Mouse (Mus musculus) CH12.LX (cell line): Measurements from ENCODE around the gene Creb3l2. TPM values are rescaled to one million over a fixed set of nuclear protein-coding genes. Genes with fewer than 3 reads are reported as not detected.

Experiments used
- DNase-seq: peaks from one replicate; pipeline ENCODE4 v3.0.0-alpha.2; 2013; ENCODE audit errors: extremely low read depth
- H3K27ac ChIP-seq: 2 replicates; pipeline ENCODE4 v1.5.1; 2012; ENCODE audit warnings: low read depth, mild to moderate bottlenecking, control low read depth, moderate library complexity; ENCODE audit not compliant: insufficient read depth
- H3K27me3 ChIP-seq: replicated peaks from 2 replicates; pipeline ENCODE3; 2012; ENCODE audit warnings: inconsistent platforms
- H3K36me3 ChIP-seq, 2 experiments: replicated peaks in 1 of 2; 2 replicates each; pipeline versions ENCODE3 to v1.6.1; 2012; ENCODE audit warnings: inconsistent platforms in 1 of 2, low read length in 1 of 2, mild to moderate bottlenecking in 1 of 2, mixed read lengths in 1 of 2, moderate library complexity in 1 of 2; ENCODE audit not compliant: control insufficient read depth in 1 of 2, insufficient read depth in 1 of 2
- H3K4me1 ChIP-seq, 2 experiments: 2 replicates each; pipeline ENCODE4 v1.6.1; 2012; ENCODE audit warnings: inconsistent platforms in 1 of 2, moderate library complexity in 1 of 2; ENCODE audit not compliant: insufficient read depth in 2 of 2, control insufficient read depth in 1 of 2
- H3K4me2 ChIP-seq: 2 replicates; pipeline ENCODE4 v1.6.1; 2012; ENCODE audit warnings: low read depth, mild to moderate bottlenecking, control low read depth; ENCODE audit not compliant: poor library complexity, insufficient read depth, severe bottlenecking
- H3K4me3 ChIP-seq, 3 experiments: fragments of 150-350 bp in 1 of 3; sonication (generic) in 1 of 3; replicated peaks in 1 of 3; 2 replicates each; pipeline versions ENCODE3 to v1.5.1; 2011 to 2012; ENCODE audit warnings: low read depth in 2 of 3, low read length in 2 of 3, mild to moderate bottlenecking in 2 of 3, moderate library complexity in 2 of 3, control low read depth in 1 of 3, improper control_type of control experiment in 1 of 3, inconsistent platforms in 1 of 3, mixed read lengths in 1 of 3; ENCODE audit not compliant: poor library complexity in 1 of 3
- H3K79me2 ChIP-seq: replicated peaks from 2 replicates; pipeline ENCODE4 v1.6.1; 2012; ENCODE audit warnings: mild to moderate bottlenecking, moderate library complexity; ENCODE audit not compliant: control insufficient read depth, poor library complexity, insufficient read depth, severe bottlenecking; ENCODE audit errors: extremely low read depth
- H3K9ac ChIP-seq: 2 replicates; pipeline ENCODE4 v1.6.1; 2012; ENCODE audit warnings: low read depth, mild to moderate bottlenecking, control low read depth, moderate library complexity; ENCODE audit not compliant: insufficient read depth
- H3K9me3 ChIP-seq: replicated peaks from 2 replicates; pipeline ENCODE3; 2012; ENCODE audit warnings: low read length, inconsistent platforms, mixed read lengths
- BHLHE40 ChIP-seq: IDR thresholded peaks from 2 replicates; pipeline ENCODE4 v1.6.1; 2011; ENCODE audit warnings: mild to moderate bottlenecking, low read depth, low read length, improper control_type of control experiment
- CHD2 ChIP-seq: IDR thresholded peaks from 2 replicates; pipeline ENCODE4 v1.6.1; 2011; ENCODE audit warnings: low read length, improper control_type of control experiment
- ELF1 ChIP-seq: IDR thresholded peaks from 2 replicates; pipeline ENCODE4 v1.6.1; 2014; ENCODE audit warnings: low read depth, mild to moderate bottlenecking, inconsistent platforms, low read length, improper control_type of control experiment
- EP300 ChIP-seq: IDR thresholded peaks from 2 replicates; pipeline ENCODE4 v1.6.1; 2011; ENCODE audit warnings: low read length, improper control_type of control experiment
- GABPA ChIP-seq: IDR thresholded peaks from 2 replicates; pipeline ENCODE4 v1.6.1; 2012; ENCODE audit warnings: low read depth, low read length, improper control_type of control experiment, inconsistent platforms; ENCODE audit not compliant: insufficient replicate concordance
- JUN ChIP-seq: IDR thresholded peaks from 2 replicates; pipeline ENCODE4 v1.6.1; 2011; ENCODE audit warnings: low read depth, mild to moderate bottlenecking, low read length, improper control_type of control experiment, moderate library complexity; ENCODE audit not compliant: insufficient read depth
- JUND ChIP-seq: conservative IDR thresholded peaks from 2 replicates; pipeline ENCODE4 v1.6.1; 2011; ENCODE audit warnings: low read depth, low read length, improper control_type of control experiment
- KAT2A ChIP-seq: IDR thresholded peaks from 2 replicates; pipeline ENCODE4 v1.6.1; 2012; ENCODE audit warnings: low read length, improper control_type of control experiment, inconsistent platforms; ENCODE audit not compliant: insufficient replicate concordance
- MAZ ChIP-seq: IDR thresholded peaks from 2 replicates; pipeline ENCODE4 v1.6.1; 2012; ENCODE audit warnings: low read depth, mild to moderate bottlenecking, inconsistent platforms, low read length, improper control_type of control experiment, moderate library complexity
- MXI1 ChIP-seq: IDR thresholded peaks from 2 replicates; pipeline ENCODE4 v1.6.1; 2011; ENCODE audit warnings: mild to moderate bottlenecking, low read depth, low read length, improper control_type of control experiment
- MYC ChIP-seq: IDR thresholded peaks from 2 replicates; pipeline ENCODE4 v1.6.1; 2011; ENCODE audit warnings: low read depth, mild to moderate bottlenecking, improper control_type of control experiment, low read length
- NELFE ChIP-seq: IDR thresholded peaks from 2 replicates; pipeline ENCODE4 v1.6.1; 2011; ENCODE audit warnings: low read depth, low read length, improper control_type of control experiment
- NRF1 ChIP-seq: IDR thresholded peaks from 2 replicates; pipeline ENCODE4 v1.6.1; 2014; ENCODE audit warnings: low read depth, mild to moderate bottlenecking, inconsistent platforms, low read length, improper control_type of control experiment, moderate library complexity
- POLR2A ChIP-seq: IDR thresholded peaks from 2 replicates; pipeline ENCODE4 v1.6.1; 2011; ENCODE audit warnings: low read depth, mild to moderate bottlenecking, improper control_type of control experiment, low read length
- POLR2AphosphoS2 ChIP-seq: IDR thresholded peaks from 2 replicates; pipeline ENCODE4 v1.6.1; 2011; ENCODE audit warnings: low read depth, low read length, improper control_type of control experiment
- RCOR1 ChIP-seq: conservative IDR thresholded peaks from 2 replicates; pipeline ENCODE4 v1.6.1; 2012; ENCODE audit warnings: low read depth, mild to moderate bottlenecking, inconsistent platforms, low read length, improper control_type of control experiment
- SIN3A ChIP-seq: IDR thresholded peaks from 2 replicates; pipeline ENCODE4 v1.6.1; 2012; ENCODE audit warnings: low read length, improper control_type of control experiment, inconsistent platforms
- TBP ChIP-seq: conservative IDR thresholded peaks from 2 replicates; pipeline ENCODE4 v1.6.1; 2011; ENCODE audit warnings: low read depth, low read length, improper control_type of control experiment
- TCF12 ChIP-seq: IDR thresholded peaks from 2 replicates; pipeline ENCODE4 v1.6.1; 2014; ENCODE audit warnings: low read depth, mild to moderate bottlenecking, inconsistent platforms, low read length, improper control_type of control experiment
- USF1 ChIP-seq: IDR thresholded peaks from 2 replicates; pipeline ENCODE4 v1.6.1; 2014; ENCODE audit warnings: low read depth, mild to moderate bottlenecking, inconsistent platforms, low read length, improper control_type of control experiment
- USF2 ChIP-seq: conservative IDR thresholded peaks from 2 replicates; pipeline ENCODE4 v1.6.1; 2011; ENCODE audit warnings: low read depth, low read length, improper control_type of control experiment
- ZKSCAN1 ChIP-seq: IDR thresholded peaks from 2 replicates; pipeline ENCODE4 v1.6.1; 2012; ENCODE audit warnings: low read depth, inconsistent platforms, low read length, improper control_type of control experiment, borderline replicate concordance
- ZNF384 ChIP-seq: IDR thresholded peaks from 2 replicates; pipeline ENCODE4 v1.6.1; 2012; ENCODE audit warnings: low read depth, low read length, improper control_type of control experiment, inconsistent platforms
- dilution Hi-C: fragments of 300-500 bp; cut with MboI; formaldehyde crosslinking; loops from 2 replicates; pipeline ENCODE4 v1.14.3; 2020; ENCODE audit warnings: low sequenced_read_pairs; ENCODE audit not compliant: extremely low pct_unique_long_range_greater_than_20kb, extremely low pct_ligation_motif_present
- in situ Hi-C: fragments of 300-500 bp; cut with MboI; formaldehyde crosslinking; loops from 3 replicates; pipeline ENCODE4 v1.14.3; 2019; ENCODE audit warnings: low sequenced_read_pairs, low pct_ligation_motif_present, low pct_unique_long_range_greater_than_20kb, mixed read lengths
- polyA plus RNA-seq: library from polyadenylated mRNA; unstranded; fragments of >175 nt; gene quantifications from 2 replicates; pipeline ENCODE4 v1.2.1, GENCODE M21; 2012; ENCODE audit warnings: low read depth; ENCODE audit not compliant: insufficient read length
- total RNA-seq, 2 experiments: library from RNA; depleted of rRNA; stranded (reverse); fragments of 300-350 nt in 1 of 2; fragments of >200 nt in 1 of 2; gene quantifications; 2 replicates each; pipeline ENCODE4 v1.2.3; 2012 to 2014

The Creb3l2 gene
- total and polyA plus RNA-seq, 3 experiments: 1.5 to 8.5 (median 7.0) TPM

DNA sequence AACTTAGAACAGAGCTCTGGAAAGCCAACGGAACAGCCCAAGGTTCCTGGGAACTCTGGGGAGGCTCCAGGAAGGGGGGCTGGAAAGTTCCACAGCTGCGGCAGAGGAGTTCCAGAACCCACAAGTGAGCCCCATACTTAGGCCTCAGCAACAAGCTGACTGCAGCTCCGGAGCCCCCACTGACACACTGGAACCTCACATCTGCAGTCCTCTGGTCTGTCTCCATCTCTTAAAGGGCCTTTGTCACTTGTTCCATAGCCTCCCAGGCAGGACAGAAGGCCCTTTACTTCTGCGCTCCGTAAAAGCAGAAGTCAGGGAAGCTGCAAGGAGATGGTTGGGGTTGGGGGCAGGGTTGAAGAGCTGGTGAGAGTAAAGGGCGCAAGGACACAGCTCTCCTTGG lies 23.0 kb downstream of the Creb3l2 start:
- Histone ChIP-seq H3K9ac (peak overlapping the region; percentile 54), H3K27me3 (no peaks in the 10 kb centered on the region), H3K9me3 (no peaks in the 10 kb centered on the region), H3K4me3 (peak overlapping the region in 2 of 3 experiments; percentile 26 to 40), H3K79me2 (peaks cover 31% of the 10 kb centered on the region), H3K27ac (peak overlapping the region; percentile 70), H3K4me1 (peaks cover 13 to 57% of the 10 kb centered on the region in 2 experiments), H3K36me3 (peaks cover 0 to 26% of the 10 kb centered on the region in 2 experiments), H3K4me2 (peak overlapping the region; percentile 86)
- no peak for DNase-seq
- in situ Hi-C loops: no loop called here
- dilution Hi-C loops: no loop called here
- TF ChIP-seq USF2 (no peak), EP300 (peak; percentile 19; the same call in 1 of the 2 replicates), CHD2 (peak; percentile 41; the same call in 1 of the 2 replicates)

DNA sequence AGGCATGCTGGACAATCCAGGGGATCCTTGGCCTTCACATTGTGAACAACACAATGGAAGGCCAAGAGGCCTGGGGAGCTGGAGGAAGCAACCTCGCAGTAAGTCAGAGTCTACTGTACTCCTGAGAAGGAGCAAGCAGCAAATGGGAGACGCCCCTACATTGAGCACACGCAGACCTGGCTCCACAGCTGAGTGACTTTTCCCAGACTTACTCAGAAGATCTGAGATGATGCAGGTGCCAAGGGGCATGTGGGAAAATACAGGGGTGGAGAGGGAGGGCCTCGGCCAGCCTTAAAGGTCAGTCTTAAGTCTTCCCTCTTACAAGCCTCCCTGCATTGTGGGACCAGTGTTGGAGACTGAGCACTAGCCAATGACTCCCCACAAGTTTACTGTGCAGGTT lies 25.2 kb downstream of the Creb3l2 start:
- DNase-seq: no peak
- Histone ChIP-seq H3K4me2 (no peak overlapping the region), H3K79me2 (peaks cover 26% of the 10 kb centered on the region), H3K4me3 (no peak overlapping the region), H3K36me3 (peaks cover 0 to 22% of the 10 kb centered on the region in 2 experiments), H3K9ac (no peak overlapping the region), H3K27me3 (no peaks in the 10 kb centered on the region), H3K27ac (no peak overlapping the region), H3K9me3 (no peaks in the 10 kb centered on the region), H3K4me1 (peaks cover 20 to 58% of the 10 kb centered on the region in 2 experiments)
- in situ Hi-C loops (no loop called here), dilution Hi-C loops (no loop called here)
- no peak for TF ChIP-seq TCF12
- TF ChIP-seq NRF1: no peak
- no peak for TF ChIP-seq TBP
- no peak for TF ChIP-seq KAT2A
- TF ChIP-seq ELF1: no peak
- no peak for TF ChIP-seq USF2
- no peak for TF ChIP-seq MAZ

DNA sequence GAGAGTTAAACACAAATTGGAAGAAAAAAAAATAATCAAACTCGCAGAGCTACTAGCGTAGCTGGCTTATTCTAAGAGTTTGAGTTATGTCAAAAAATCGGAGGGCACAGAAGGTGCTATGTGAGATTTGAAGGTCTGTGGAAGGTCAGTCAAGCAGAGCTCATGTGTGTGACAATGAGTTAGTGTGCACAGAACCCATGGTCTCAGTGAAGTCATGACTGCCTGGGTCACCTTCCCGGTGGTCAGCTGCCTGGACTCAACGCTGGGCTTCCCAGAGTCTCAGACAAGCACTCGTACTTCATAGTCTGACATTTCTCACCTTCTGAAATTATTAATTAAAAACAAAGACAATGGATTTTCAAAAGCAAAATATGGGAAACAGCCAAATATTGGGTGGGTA lies 26.4 kb downstream of the Creb3l2 start:
- Histone ChIP-seq H3K4me1 (peaks cover 25 to 71% of the 10 kb centered on the region in 2 experiments), H3K4me2 (no peak overlapping the region), H3K27ac (no peak overlapping the region), H3K9me3 (no peaks in the 10 kb centered on the region), H3K36me3 (peaks cover 0 to 17% of the 10 kb centered on the region in 2 experiments), H3K79me2 (peaks cover 22% of the 10 kb centered on the region), H3K27me3 (no peaks in the 10 kb centered on the region), H3K4me3 (no peak overlapping the region), H3K9ac (no peak overlapping the region)
- in situ Hi-C loops: no loop called here
- dilution Hi-C loops: no loop called here
- TF ChIP-seq ZKSCAN1: no peak
- TF ChIP-seq NELFE: no peak
- TF ChIP-seq JUN: no peak
- TF ChIP-seq TCF12: no peak
- TF ChIP-seq POLR2A: no peak
- TF ChIP-seq SIN3A: no peak
- TF ChIP-seq JUND: no peak
- no peak for TF ChIP-seq RCOR1
- no peak for TF ChIP-seq MAZ
- no peak for TF ChIP-seq GABPA
- no peak for TF ChIP-seq USF1
- no peak for TF ChIP-seq POLR2AphosphoS2
- TF ChIP-seq USF2: no peak
- no peak for TF ChIP-seq MYC
- TF ChIP-seq ZNF384: no peak
- TF ChIP-seq EP300: no peak
- TF ChIP-seq BHLHE40: no peak
- no peak for TF ChIP-seq MXI1
- no peak for TF ChIP-seq CHD2
- TF ChIP-seq NRF1: no peak
- no peak for DNase-seq
